Comparison of ENCODE assay signal across 10 mouse cellular contexts in the genomic region with DNA sequence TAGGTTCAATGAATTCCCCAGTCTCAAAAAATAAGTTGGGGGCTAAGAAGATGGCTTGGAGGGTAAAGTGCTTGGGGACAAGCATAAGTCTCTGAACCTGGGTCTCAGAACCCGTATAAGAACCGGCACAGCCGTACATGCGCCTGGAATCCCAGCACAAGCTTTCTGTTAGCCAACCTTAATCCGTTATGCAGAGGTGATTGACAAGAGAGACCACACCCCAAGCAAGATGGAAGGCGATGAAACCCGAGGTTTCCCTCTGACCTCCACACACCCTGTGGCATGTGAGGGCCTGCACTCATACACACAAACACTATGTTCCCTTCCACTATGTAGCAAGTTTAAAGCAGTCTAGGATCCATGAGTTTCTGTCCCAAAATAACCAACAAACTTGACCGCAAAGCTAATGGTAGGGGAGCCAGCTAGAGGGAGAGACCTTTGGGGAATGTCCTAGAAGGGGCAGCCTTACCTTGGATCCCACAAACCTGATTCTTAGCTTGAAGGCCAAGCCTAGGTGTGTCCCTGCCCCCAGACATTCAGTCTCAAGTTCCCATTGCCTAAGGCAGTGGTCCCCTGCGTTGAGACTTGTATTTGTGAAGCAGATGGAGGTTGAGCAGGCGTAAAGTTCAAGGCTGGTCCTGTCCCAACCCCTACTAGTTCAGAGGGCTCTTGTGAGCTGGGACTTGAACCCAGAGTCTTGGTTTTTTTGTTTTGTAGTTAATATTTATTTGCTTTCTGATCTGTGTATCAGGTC. TPM values are rescaled to one million over a fixed set of nuclear protein-coding genes. Genes with fewer than 3 reads are reported as not detected.
DNase-seq lines count a peak whose midpoint lies in the region; ATAC-seq and TF ChIP-seq lines count a peak whose summit lies in the region.
"Had no signal": no experiment of that assay in that cellular context is flagged by ENCODE, and none has a peak within 500 bp of the region (broad histone marks: within the 10 kb centered on the region; RNA-seq: fewer than 3 reads in every experiment).

No protein-coding gene starts in this region.

- peaks cover 6% of the 10 kb centered on the region; the same call in 1 of the 2 replicates for H3K9me3 ChIP-seq in heart, embryonic 13.5 days
- H3K9me3 ChIP-seq in lung, postnatal 0 days (ENCODE audit: low read length), result no peaks in the 10 kb centered on the region
- 0 out of 2 replicates have a peak, but pooled peaks cover under 1% of the 10 kb centered on the region for H3K9me3 ChIP-seq in embryonic facial prominence, embryonic 15.5 days (replicated peaks)
- H3K9me3 ChIP-seq in stomach, postnatal 0 days (ENCODE audit: control insufficient read depth, low read length), result no peaks in the 10 kb centered on the region

- no peak for ATAC-seq in heart, embryonic 13.5 days (ENCODE audit: extremely low read depth, insufficient number of reproducible peaks, low FRiP score, low TSS enrichment)
- no peak for ATAC-seq in lung, postnatal 0 days
- no peak for ATAC-seq in embryonic facial prominence, embryonic 15.5 days (ENCODE audit: insufficient number of reproducible peaks, low FRiP score, low TSS enrichment, low read depth)
- ATAC-seq in stomach, postnatal 0 days (ENCODE audit: low FRiP score, low TSS enrichment), result no peak
- ATAC-seq: CD4-positive, CD25-positive, alpha-beta regulatory T cell, adult 4 months had no signal

- no peak overlapping the region for H3K4me2 ChIP-seq in heart, embryonic 13.5 days
- H3K4me2 ChIP-seq in lung, postnatal 0 days (replicated peaks; ENCODE audit: low read depth, low read length), result no peak overlapping the region
- no peak overlapping the region for H3K4me2 ChIP-seq in embryonic facial prominence, embryonic 15.5 days (replicated peaks)
- H3K4me2 ChIP-seq in stomach, postnatal 0 days (replicated peaks; ENCODE audit: low read depth), result no peak overlapping the region

- no peaks in the 10 kb centered on the region for H3K36me3 ChIP-seq in heart, embryonic 13.5 days
- no peaks in the 10 kb centered on the region for H3K36me3 ChIP-seq in lung, postnatal 0 days (ENCODE audit: insufficient read depth, low read length)
- no peaks in the 10 kb centered on the region for H3K36me3 ChIP-seq in embryonic facial prominence, embryonic 15.5 days
- no peaks in the 10 kb centered on the region for H3K36me3 ChIP-seq in stomach, postnatal 0 days (ENCODE audit: control insufficient read depth, insufficient read depth, low read length)

- no peak for TF ChIP-seq CTCF in lung, postnatal 0 days (IDR thresholded peaks at IDR 0.05)
- TF ChIP-seq CTCF in lung, adult 2 months (IDR thresholded peaks at IDR 0.05; ENCODE audit: insufficient read depth, low read length), result no peak
- no peak for TF ChIP-seq CTCF in stomach, postnatal 0 days (IDR thresholded peaks at IDR 0.05; ENCODE audit: low read depth)

- H3K9ac ChIP-seq in heart, embryonic 13.5 days, result no peak overlapping the region
- no peak overlapping the region for H3K9ac ChIP-seq in lung, postnatal 0 days (replicated peaks; ENCODE audit: low read depth)
- no peak overlapping the region for H3K9ac ChIP-seq in embryonic facial prominence, embryonic 15.5 days
- no peak overlapping the region for H3K9ac ChIP-seq in stomach, postnatal 0 days (ENCODE audit: low read length)
- H3K9ac ChIP-seq: liver, postnatal 0 days had no signal

- no peak for DNase-seq in heart, adult 9 months (ENCODE audit: low spot score in 2 of 2)
- DNase-seq in lung, postnatal 0 days (ENCODE audit: low spot score), result no peak
- no peak for DNase-seq in lung, adult 2 months
- no peak for DNase-seq in stomach, postnatal 0 days (ENCODE audit: low spot score)
- no peak for DNase-seq in gastrocnemius, postnatal 10 days
- DNase-seq: cerebellum, postnatal 10 days; liver, postnatal 0 days had no signal

- peak overlapping the region; percentile 96 for H3K27ac ChIP-seq in heart, embryonic 13.5 days (replicated peaks)
- peak overlapping the region; percentile 95 for H3K27ac ChIP-seq in lung, postnatal 0 days (ENCODE audit: low read length)
- peak overlapping the region; percentile 88 for H3K27ac ChIP-seq in embryonic facial prominence, embryonic 15.5 days (replicated peaks)
- peak overlapping the region; percentile 88 for H3K27ac ChIP-seq in stomach, postnatal 0 days (replicated peaks)

- TF ChIP-seq POLR2A in lung, adult 2 months (IDR thresholded peaks at IDR 0.05; ENCODE audit: borderline replicate concordance, extremely low read depth, low read depth, low read length), result no peak

- H3K27me3 ChIP-seq in heart, embryonic 13.5 days (replicated peaks), result no peaks in the 10 kb centered on the region
- no peaks in the 10 kb centered on the region for H3K27me3 ChIP-seq in lung, postnatal 0 days (replicated peaks; ENCODE audit: insufficient read depth, low read length)
- no peaks in the 10 kb centered on the region for H3K27me3 ChIP-seq in embryonic facial prominence, embryonic 15.5 days
- H3K27me3 ChIP-seq in stomach, postnatal 0 days (ENCODE audit: control insufficient read depth, insufficient read depth, low read length), result no peaks in the 10 kb centered on the region

- no peak for TF ChIP-seq EP300 in lung, postnatal 0 days (IDR thresholded peaks at IDR 0.05)
- no peak for TF ChIP-seq EP300 in stomach, postnatal 0 days (optimal IDR thresholded peaks at IDR 0.05)

- 80% methylated on average over 10 of the region's 10 CpGs for WGBS in heart, embryonic 13.5 days
- WGBS in lung, postnatal 0 days, result 76% methylated on average over 10 of the region's 10 CpGs
- 84% methylated on average over 10 of the region's 10 CpGs for WGBS in lung, adult 2 months
- 70% methylated on average over 10 of the region's 10 CpGs for WGBS in embryonic facial prominence, embryonic 15.5 days
- 65% methylated on average over 10 of the region's 10 CpGs for WGBS in stomach, postnatal 0 days

- H3K4me1 ChIP-seq in heart, embryonic 13.5 days, result peaks cover 48% of the 10 kb centered on the region
- H3K4me1 ChIP-seq in lung, postnatal 0 days (ENCODE audit: insufficient read depth, low read depth, low read length), result peaks cover 28% of the 10 kb centered on the region; the same call in 1 of the 2 replicates
- H3K4me1 ChIP-seq in lung, adult 2 months (ENCODE audit: control insufficient read depth, insufficient read depth, low read length), result peaks cover 11% of the 10 kb centered on the region
- H3K4me1 ChIP-seq in embryonic facial prominence, embryonic 15.5 days, result peaks cover 55% of the 10 kb centered on the region
- H3K4me1 ChIP-seq in stomach, postnatal 0 days (replicated peaks; ENCODE audit: control insufficient read depth, insufficient read depth), result peaks cover 20% of the 10 kb centered on the region

- no peak overlapping the region for H3K4me3 ChIP-seq in heart, embryonic 13.5 days
- H3K4me3 ChIP-seq in lung, postnatal 0 days (ENCODE audit: low read depth, low read length), result no peak overlapping the region
- no peak overlapping the region for H3K4me3 ChIP-seq in lung, adult 2 months (replicated peaks; ENCODE audit: extremely low read depth, low read depth, low read length)
- no peak overlapping the region for H3K4me3 ChIP-seq in embryonic facial prominence, embryonic 15.5 days (replicated peaks)
- no peak overlapping the region for H3K4me3 ChIP-seq in stomach, postnatal 0 days (ENCODE audit: low read depth, low read length)

RNA-seq across cellular contexts. Expression of a gene that starts 46.3 kb away (rescaled TPM):
- 1.7 and 2.1 TPM in 2 replicates for polyA plus RNA-seq in heart, embryonic 13.5 days (2015; fragmentation: Nextera tagmentation; extraction: Ambion mirVana)
- polyA plus RNA-seq in lung, postnatal 0 days (2015; fragmentation: Nextera tagmentation; extraction: Ambion mirVana), result 0.47 and 0.94 TPM in 2 replicates
- 1.8 and 2.2 TPM in 2 replicates for polyA plus RNA-seq in lung, adult 2 months (2012; rRNA removed)
- polyA plus RNA-seq in embryonic facial prominence, embryonic 15.5 days (2015; fragmentation: Nextera tagmentation; extraction: Ambion mirVana), result 2.7 and 3.7 TPM in 2 replicates
- 2.0 and 2.5 TPM in 2 replicates for polyA plus RNA-seq in stomach, postnatal 0 days (2015; fragmentation: Nextera tagmentation; extraction: Ambion mirVana)
- total RNA-seq in gastrocnemius, postnatal 10 days (2021), result 1 to 10 TPM in 1 of 2 experiments, under 1 TPM in 1; 0.33 to 1.1 TPM
- polyA plus RNA-seq: liver, postnatal 0 days had no signal

RNA-seq across cellular contexts. Expression of a gene that starts 50.5 kb away (rescaled TPM):
- polyA plus RNA-seq in heart, embryonic 13.5 days (2015; fragmentation: Nextera tagmentation; extraction: Ambion mirVana), result 72.7 and 81.4 TPM in 2 replicates
- 49.4 and 50.7 TPM in 2 replicates for polyA plus RNA-seq in lung, postnatal 0 days (2015; fragmentation: Nextera tagmentation; extraction: Ambion mirVana)
- polyA plus RNA-seq in lung, adult 2 months (2012; rRNA removed), result 20.2 and 23.4 TPM in 2 replicates
- 85.9 and 87.0 TPM in 2 replicates for polyA plus RNA-seq in embryonic facial prominence, embryonic 15.5 days (2015; fragmentation: Nextera tagmentation; extraction: Ambion mirVana)
- polyA plus RNA-seq in stomach, postnatal 0 days (2015; fragmentation: Nextera tagmentation; extraction: Ambion mirVana), result 52.4 and 53.3 TPM in 2 replicates
- 10 to 100 TPM; 20.1 to 22.8 TPM for total RNA-seq in gastrocnemius, postnatal 10 days (2021)
